Mouse (Mus musculus): ENCODE measurements around the gene Flt1.

DNA sequence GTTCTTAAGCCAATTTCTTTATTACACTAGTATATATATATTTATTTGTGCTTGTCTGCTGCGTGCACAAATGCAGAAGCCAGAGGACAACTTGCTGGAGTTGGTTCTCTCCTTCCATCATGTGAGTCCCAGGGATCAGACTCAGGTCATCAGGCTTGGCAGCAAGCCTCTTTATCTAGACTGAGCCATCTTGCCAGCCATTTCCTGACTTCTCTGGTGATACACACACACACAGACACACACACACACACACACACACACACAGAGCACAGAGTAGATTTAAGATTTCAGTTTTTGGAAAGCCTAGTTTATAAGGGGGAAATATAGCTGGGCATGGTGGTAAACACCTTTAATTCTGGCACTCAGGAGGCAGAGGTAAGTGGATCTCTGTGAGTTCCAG is 140.7 kb downstream of the Flt1 start:
- TF ChIP-seq USF1 (IDR thresholded peaks at IDR 0.05; ENCODE audit: low read depth, low read length), result no peak
- TF ChIP-seq POLR2AphosphoS2 (IDR thresholded peaks at IDR 0.05; ENCODE audit: low read length), result no peak
- TF ChIP-seq TBP (IDR thresholded peaks at IDR 0.05; ENCODE audit: low read depth, low read length), result no peak
- no peak for TF ChIP-seq MAZ (IDR thresholded peaks at IDR 0.05; ENCODE audit: low read depth, low read length)
- TF ChIP-seq HCFC1 (IDR thresholded peaks at IDR 0.05; ENCODE audit: low read depth, low read length), result no peak
- no peak for TF ChIP-seq GABPA (IDR thresholded peaks at IDR 0.05; ENCODE audit: low read depth, low read length)
- peak; percentile 19 to 47; a peak in 1 of 4 replicates for TF ChIP-seq EP300 (IDR thresholded peaks at IDR 0.05; ENCODE audit: low read depth in 1 of 2, low read length in 2 of 2)
- TF ChIP-seq ZMIZ1 (IDR thresholded peaks at IDR 0.05; ENCODE audit: low read depth, low read length), result no peak
- TF ChIP-seq CTCF (IDR thresholded peaks at IDR 0.05 in 2 of 3, conservative IDR thresholded peaks at IDR 0.05 in 1 of 3; ENCODE audit: control insufficient read depth in 1 of 3, insufficient read depth in 1 of 3, low read depth in 2 of 3, low read length in 3 of 3, poor library complexity in 1 of 3, severe bottlenecking in 1 of 3), result no peak
- no peak for TF ChIP-seq ZNF384 (IDR thresholded peaks at IDR 0.05; ENCODE audit: low read depth, low read length)
- TF ChIP-seq TAL1 (IDR thresholded peaks at IDR 0.05; ENCODE audit: low read length), result no peak

Data from MEL (cell line).